Mouse (Mus musculus) CH12.LX (cell line): ENCODE measurements around the gene Gm20517. TPM values are rescaled to one million over a fixed set of nuclear protein-coding genes. Genes with fewer than 3 reads are reported as not detected.

Experiments used
- DNase-seq: peaks from one replicate; pipeline ENCODE4 v3.0.0-alpha.2; 2013; ENCODE audit errors: extremely low read depth
- H3K27ac ChIP-seq: 2 replicates; pipeline ENCODE4 v1.5.1; 2012; ENCODE audit warnings: low read depth, mild to moderate bottlenecking, control low read depth, moderate library complexity; ENCODE audit not compliant: insufficient read depth
- H3K27me3 ChIP-seq: replicated peaks from 2 replicates; pipeline ENCODE3; 2012; ENCODE audit warnings: inconsistent platforms
- H3K36me3 ChIP-seq, 2 experiments: replicated peaks in 1 of 2; 2 replicates each; pipeline versions ENCODE3 to v1.6.1; 2012; ENCODE audit warnings: inconsistent platforms in 1 of 2, low read length in 1 of 2, mild to moderate bottlenecking in 1 of 2, mixed read lengths in 1 of 2, moderate library complexity in 1 of 2; ENCODE audit not compliant: control insufficient read depth in 1 of 2, insufficient read depth in 1 of 2
- H3K4me1 ChIP-seq, 2 experiments: 2 replicates each; pipeline ENCODE4 v1.6.1; 2012; ENCODE audit warnings: inconsistent platforms in 1 of 2, moderate library complexity in 1 of 2; ENCODE audit not compliant: insufficient read depth in 2 of 2, control insufficient read depth in 1 of 2
- H3K4me2 ChIP-seq: 2 replicates; pipeline ENCODE4 v1.6.1; 2012; ENCODE audit warnings: low read depth, mild to moderate bottlenecking, control low read depth; ENCODE audit not compliant: poor library complexity, insufficient read depth, severe bottlenecking
- H3K4me3 ChIP-seq, 3 experiments: fragments of 150-350 bp in 1 of 3; sonication (generic) in 1 of 3; replicated peaks in 1 of 3; 2 replicates each; pipeline versions ENCODE3 to v1.5.1; 2011 to 2012; ENCODE audit warnings: low read depth in 2 of 3, low read length in 2 of 3, mild to moderate bottlenecking in 2 of 3, moderate library complexity in 2 of 3, control low read depth in 1 of 3, improper control_type of control experiment in 1 of 3, inconsistent platforms in 1 of 3, mixed read lengths in 1 of 3; ENCODE audit not compliant: poor library complexity in 1 of 3
- H3K79me2 ChIP-seq: replicated peaks from 2 replicates; pipeline ENCODE4 v1.6.1; 2012; ENCODE audit warnings: mild to moderate bottlenecking, moderate library complexity; ENCODE audit not compliant: control insufficient read depth, poor library complexity, insufficient read depth, severe bottlenecking; ENCODE audit errors: extremely low read depth
- H3K9ac ChIP-seq: 2 replicates; pipeline ENCODE4 v1.6.1; 2012; ENCODE audit warnings: low read depth, mild to moderate bottlenecking, control low read depth, moderate library complexity; ENCODE audit not compliant: insufficient read depth
- H3K9me3 ChIP-seq: replicated peaks from 2 replicates; pipeline ENCODE3; 2012; ENCODE audit warnings: low read length, inconsistent platforms, mixed read lengths
- CHD2 ChIP-seq: IDR thresholded peaks from 2 replicates; pipeline ENCODE4 v1.6.1; 2011; ENCODE audit warnings: low read length, improper control_type of control experiment
- CTCF ChIP-seq, 2 experiments: IDR thresholded peaks in 1 of 2; conservative IDR thresholded peaks in 1 of 2; 2 replicates each; pipeline ENCODE4 v1.5.1; 2011 to 2012; ENCODE audit warnings: low read depth in 2 of 2, low read length in 2 of 2, improper control_type of control experiment in 1 of 2, inconsistent platforms in 1 of 2, mild to moderate bottlenecking in 1 of 2, moderate library complexity in 1 of 2
- EP300 ChIP-seq: IDR thresholded peaks from 2 replicates; pipeline ENCODE4 v1.6.1; 2011; ENCODE audit warnings: low read length, improper control_type of control experiment
- ETS1 ChIP-seq: conservative IDR thresholded peaks from 2 replicates; pipeline ENCODE4 v1.6.1; 2012; ENCODE audit warnings: low read depth, mild to moderate bottlenecking, inconsistent platforms, low read length, improper control_type of control experiment, moderate library complexity
- GABPA ChIP-seq: IDR thresholded peaks from 2 replicates; pipeline ENCODE4 v1.6.1; 2012; ENCODE audit warnings: low read depth, low read length, improper control_type of control experiment, inconsistent platforms; ENCODE audit not compliant: insufficient replicate concordance
- HCFC1 ChIP-seq: IDR thresholded peaks from 2 replicates; pipeline ENCODE4 v1.6.1; 2012; ENCODE audit warnings: low read depth, mild to moderate bottlenecking, inconsistent platforms, low read length, improper control_type of control experiment
- IRF4 ChIP-seq: IDR thresholded peaks from 2 replicates; pipeline ENCODE4 v1.6.1; 2014; ENCODE audit warnings: low read depth, mild to moderate bottlenecking, inconsistent platforms, low read length, improper control_type of control experiment
- JUN ChIP-seq: IDR thresholded peaks from 2 replicates; pipeline ENCODE4 v1.6.1; 2011; ENCODE audit warnings: low read depth, mild to moderate bottlenecking, low read length, improper control_type of control experiment, moderate library complexity; ENCODE audit not compliant: insufficient read depth
- KAT2A ChIP-seq: IDR thresholded peaks from 2 replicates; pipeline ENCODE4 v1.6.1; 2012; ENCODE audit warnings: low read length, improper control_type of control experiment, inconsistent platforms; ENCODE audit not compliant: insufficient replicate concordance
- MAFK ChIP-seq: IDR thresholded peaks from 2 replicates; pipeline ENCODE4 v1.6.1; 2011; ENCODE audit warnings: low read length, improper control_type of control experiment; ENCODE audit not compliant: insufficient replicate concordance
- MAX ChIP-seq: IDR thresholded peaks from 2 replicates; pipeline ENCODE4 v1.6.1; 2011; ENCODE audit warnings: low read length, improper control_type of control experiment
- MAZ ChIP-seq: IDR thresholded peaks from 2 replicates; pipeline ENCODE4 v1.6.1; 2012; ENCODE audit warnings: low read depth, mild to moderate bottlenecking, inconsistent platforms, low read length, improper control_type of control experiment, moderate library complexity
- MEF2A ChIP-seq: IDR thresholded peaks from 2 replicates; pipeline ENCODE4 v1.6.1; 2014; ENCODE audit warnings: low read depth, mild to moderate bottlenecking, inconsistent platforms, low read length, improper control_type of control experiment, borderline replicate concordance
- MXI1 ChIP-seq: IDR thresholded peaks from 2 replicates; pipeline ENCODE4 v1.6.1; 2011; ENCODE audit warnings: mild to moderate bottlenecking, low read depth, low read length, improper control_type of control experiment
- MYC ChIP-seq: IDR thresholded peaks from 2 replicates; pipeline ENCODE4 v1.6.1; 2011; ENCODE audit warnings: low read depth, mild to moderate bottlenecking, improper control_type of control experiment, low read length
- NRF1 ChIP-seq: IDR thresholded peaks from 2 replicates; pipeline ENCODE4 v1.6.1; 2014; ENCODE audit warnings: low read depth, mild to moderate bottlenecking, inconsistent platforms, low read length, improper control_type of control experiment, moderate library complexity
- PAX5 ChIP-seq: IDR thresholded peaks from 2 replicates; pipeline ENCODE4 v1.6.1; 2012; ENCODE audit warnings: low read length, inconsistent platforms, mixed read lengths
- POLR2A ChIP-seq: IDR thresholded peaks from 2 replicates; pipeline ENCODE4 v1.6.1; 2011; ENCODE audit warnings: low read depth, mild to moderate bottlenecking, improper control_type of control experiment, low read length
- POLR2AphosphoS2 ChIP-seq: IDR thresholded peaks from 2 replicates; pipeline ENCODE4 v1.6.1; 2011; ENCODE audit warnings: low read depth, low read length, improper control_type of control experiment
- RAD21 ChIP-seq: IDR thresholded peaks from 2 replicates; pipeline ENCODE4 v1.6.1; 2011; ENCODE audit warnings: low read depth, mild to moderate bottlenecking, low read length, improper control_type of control experiment, moderate library complexity
- RCOR1 ChIP-seq: conservative IDR thresholded peaks from 2 replicates; pipeline ENCODE4 v1.6.1; 2012; ENCODE audit warnings: low read depth, mild to moderate bottlenecking, inconsistent platforms, low read length, improper control_type of control experiment
- SIN3A ChIP-seq: IDR thresholded peaks from 2 replicates; pipeline ENCODE4 v1.6.1; 2012; ENCODE audit warnings: low read length, improper control_type of control experiment, inconsistent platforms
- SMC3 ChIP-seq: IDR thresholded peaks from 2 replicates; pipeline ENCODE4 v1.6.1; 2011; ENCODE audit warnings: low read depth, low read length, improper control_type of control experiment
- TBP ChIP-seq: conservative IDR thresholded peaks from 2 replicates; pipeline ENCODE4 v1.6.1; 2011; ENCODE audit warnings: low read depth, low read length, improper control_type of control experiment
- TCF12 ChIP-seq: IDR thresholded peaks from 2 replicates; pipeline ENCODE4 v1.6.1; 2014; ENCODE audit warnings: low read depth, mild to moderate bottlenecking, inconsistent platforms, low read length, improper control_type of control experiment
- UBTF ChIP-seq: IDR thresholded peaks from 2 replicates; pipeline ENCODE4 v1.6.1; 2012; ENCODE audit warnings: low read depth, mild to moderate bottlenecking, inconsistent platforms, low read length, improper control_type of control experiment, moderate library complexity
- USF1 ChIP-seq: IDR thresholded peaks from 2 replicates; pipeline ENCODE4 v1.6.1; 2014; ENCODE audit warnings: low read depth, mild to moderate bottlenecking, inconsistent platforms, low read length, improper control_type of control experiment
- USF2 ChIP-seq: conservative IDR thresholded peaks from 2 replicates; pipeline ENCODE4 v1.6.1; 2011; ENCODE audit warnings: low read depth, low read length, improper control_type of control experiment
- ZC3H11A ChIP-seq: IDR thresholded peaks from 2 replicates; pipeline ENCODE4 v1.6.1; 2012; ENCODE audit warnings: low read depth, mild to moderate bottlenecking, inconsistent platforms, low read length, improper control_type of control experiment
- ZMIZ1 ChIP-seq: IDR thresholded peaks from 2 replicates; pipeline ENCODE4 v1.6.1; 2012; ENCODE audit warnings: low read depth, mild to moderate bottlenecking, inconsistent platforms, low read length, improper control_type of control experiment
- ZNF384 ChIP-seq: IDR thresholded peaks from 2 replicates; pipeline ENCODE4 v1.6.1; 2012; ENCODE audit warnings: low read depth, low read length, improper control_type of control experiment, inconsistent platforms
- dilution Hi-C: fragments of 300-500 bp; cut with MboI; formaldehyde crosslinking; loops from 2 replicates; pipeline ENCODE4 v1.14.3; 2020; ENCODE audit warnings: low sequenced_read_pairs; ENCODE audit not compliant: extremely low pct_unique_long_range_greater_than_20kb, extremely low pct_ligation_motif_present
- in situ Hi-C: fragments of 300-500 bp; cut with MboI; formaldehyde crosslinking; loops from 3 replicates; pipeline ENCODE4 v1.14.3; 2019; ENCODE audit warnings: low sequenced_read_pairs, low pct_ligation_motif_present, low pct_unique_long_range_greater_than_20kb, mixed read lengths
- polyA plus RNA-seq: library from polyadenylated mRNA; unstranded; fragments of >175 nt; gene quantifications from 2 replicates; pipeline ENCODE4 v1.2.1, GENCODE M21; 2012; ENCODE audit warnings: low read depth; ENCODE audit not compliant: insufficient read length
- total RNA-seq, 2 experiments: library from RNA; depleted of rRNA; stranded (reverse); fragments of 300-350 nt in 1 of 2; fragments of >200 nt in 1 of 2; gene quantifications; 2 replicates each; pipeline ENCODE4 v1.2.3; 2012 to 2014

Gm20517 gene
- total and polyA plus RNA-seq, 3 experiments: 1.1 to 1.8 (median 1.8) TPM

GRCm38 (mm10) chr17:47593854-47594182 is 17.6 kb upstream of the Gm20517 start:
- peak overlapping the region; percentile 70 for H3K9ac ChIP-seq
- H3K4me2 ChIP-seq: peak overlapping the region; percentile 82
- H3K36me3 ChIP-seq: peaks cover 11 to 32% of the 10 kb centered on the region in 2 experiments
- H3K79me2 ChIP-seq: peaks cover 10% of the 10 kb centered on the region; the same call in 1 of the 2 replicates
- H3K9me3 ChIP-seq: no peaks in the 10 kb centered on the region
- DNase-seq: no peak
- H3K27ac ChIP-seq: peak overlapping the region; percentile 2; the same call in 1 of the 2 replicates
- dilution Hi-C loops: no loop called here
- TF ChIP-seq IRF4 (no peak), SIN3A (peak; percentile 20; the same call in 1 of the 2 replicates)
- H3K27me3 ChIP-seq: peaks cover 3% of the 10 kb centered on the region
- peaks cover 11 to 35% of the 10 kb centered on the region in 2 experiments for H3K4me1 ChIP-seq
- in situ Hi-C loops: no loop called here
- peak overlapping the region; percentile 64 to 89 (median 84) for H3K4me3 ChIP-seq

- Histone ChIP-seq H3K27me3 (peaks cover 2% of the 10 kb centered on the region), H3K4me2 (peak overlapping the region; percentile 82), H3K27ac (peak overlapping the region; percentile 2; the same call in 1 of the 2 replicates), H3K79me2 (peaks cover 10% of the 10 kb centered on the region; the same call in 1 of the 2 replicates), H3K9me3 (no peaks in the 10 kb centered on the region), H3K4me1 (peaks cover 11 to 35% of the 10 kb centered on the region in 2 experiments), H3K9ac (peak overlapping the region; percentile 70), H3K4me3 (peak overlapping the region; percentile 64 to 89 (median 84)), H3K36me3 (peaks cover 16 to 37% of the 10 kb centered on the region in 2 experiments)
- DNase-seq: no peak
- dilution Hi-C loops: no loop called here
- in situ Hi-C loops: no loop called here
- TF ChIP-seq IRF4 (peak; percentile 21; the same call in 1 of the 2 replicates), TCF12 (no peak), HCFC1 (peak; percentile 34), CTCF (conservative IDR thresholded peaks at IDR 0.05 in 1 of 2, IDR thresholded peaks at IDR 0.05 in 1 of 2; ENCODE audit: low read depth in 2 of 2, low read length in 2 of 2) (no peak), JUN (no peak), ETS1 (peak; percentile 30; the same call in 1 of the 2 replicates), PAX5 (no peak), ZMIZ1 (no peak), ZNF384 (no peak), KAT2A (0 out of 2 replicates have a peak, but pooled peaks have one; percentile 25), RCOR1 (no peak), NRF1 (no peak), MYC (no peak), MEF2A (no peak; the same call in 1 of the 2 replicates), TBP (no peak), CHD2 (peak; percentile 80), MAFK (no peak), POLR2AphosphoS2 (no peak), USF1 (no peak), SMC3 (no peak), GABPA (no peak), POLR2A (no peak), ZC3H11A (no peak), USF2 (no peak), MXI1 (no peak; the same call in 1 of the 2 replicates), RAD21 (no peak), MAX (no peak; the same call in 1 of the 2 replicates), UBTF (no peak), MAZ (no peak), EP300 (0 out of 2 replicates have a peak, but pooled peaks have one; percentile 17)
Observed at GRCm38 (mm10) chr17:47594183-47594968, 17.0 kb upstream of the Gm20517 start.
